Mouse (Mus musculus) neural tube, embryonic 14.5 days (tissue): ENCODE results near the gene Siglecg. TPM values are rescaled to one million over a fixed set of nuclear protein-coding genes. Genes with fewer than 3 reads are reported as not detected.

Source experiments
- ATAC-seq: fragments of 200-750 bp; cut with Nextera tagmentation; 2 replicates; pipeline ENCODE4 v1.8.0; 2017; ENCODE audit warnings: low read depth, mild to moderate bottlenecking, moderate TSS enrichment, moderate library complexity
- H3K27ac ChIP-seq: fragments of 300-500 bp; sonication (generic); 2 replicates; pipeline ENCODE4 v1.5.1; 2014; ENCODE audit warnings: low read depth, mild to moderate bottlenecking, control low read depth, low read length, moderate library complexity, mixed read lengths
- H3K27me3 ChIP-seq: fragments of 300-500 bp; sonication (generic); 2 replicates; pipeline ENCODE4 v1.6.1; 2014; ENCODE audit warnings: low read length; ENCODE audit not compliant: control insufficient read depth, insufficient read depth
- H3K36me3 ChIP-seq: fragments of 300-500 bp; sonication (generic); 2 replicates; pipeline ENCODE4 v1.6.1; 2014; ENCODE audit warnings: low read length, mixed read lengths; ENCODE audit not compliant: control insufficient read depth, insufficient read depth
- H3K4me1 ChIP-seq: fragments of 300-500 bp; sonication (generic); 2 replicates; pipeline ENCODE4 v1.6.1; 2014; ENCODE audit warnings: low read length; ENCODE audit not compliant: control insufficient read depth, insufficient read depth
- H3K4me2 ChIP-seq: fragments of 300-500 bp; sonication (generic); 2 replicates; pipeline ENCODE4 v1.6.1; 2014; ENCODE audit warnings: mild to moderate bottlenecking, low read depth, low read length, control low read depth
- H3K4me3 ChIP-seq: fragments of 300-500 bp; sonication (generic); 2 replicates; pipeline ENCODE4 v1.5.1; 2014; ENCODE audit warnings: low read depth, low read length, control low read depth, mixed read lengths
- H3K9ac ChIP-seq: fragments of 300-500 bp; sonication (generic); replicated peaks from 2 replicates; pipeline ENCODE4 v1.6.1; 2014; ENCODE audit warnings: low read depth, mild to moderate bottlenecking, control low read depth, low read length, mixed read lengths
- H3K9me3 ChIP-seq: fragments of 300-500 bp; sonication (generic); 2 replicates; pipeline ENCODE4 v1.6.1; 2016; ENCODE audit warnings: low read length; ENCODE audit not compliant: control insufficient read depth
- WGBS: fragments of 180-500 bp; shearing (Covaris S2); extraction: QIAGEN DNeasy Blood & Tissue Kit; methylation state at CpG from one replicate; pipeline ENCODE4 v1.1.7; 2014; 5-methylcytosine and 5-hydroxymethylcytosine counted together
- microRNA-seq: library from miRNA; unstranded; fragments of <30 nt; microRNA quantifications from one replicate; pipeline ENCODE4, GENCODE M21; 2016
- polyA plus RNA-seq: library from polyadenylated mRNA; unstranded; fragments of >200 nt; fragmentation: Nextera tagmentation; extraction: Ambion mirVana; gene quantifications from 2 replicates; pipeline ENCODE4 v1.2.1, GENCODE M21; 2014

Gene Siglecg
- polyA plus RNA-seq, 1 experiment from 2014 or later: not detected

DNA sequence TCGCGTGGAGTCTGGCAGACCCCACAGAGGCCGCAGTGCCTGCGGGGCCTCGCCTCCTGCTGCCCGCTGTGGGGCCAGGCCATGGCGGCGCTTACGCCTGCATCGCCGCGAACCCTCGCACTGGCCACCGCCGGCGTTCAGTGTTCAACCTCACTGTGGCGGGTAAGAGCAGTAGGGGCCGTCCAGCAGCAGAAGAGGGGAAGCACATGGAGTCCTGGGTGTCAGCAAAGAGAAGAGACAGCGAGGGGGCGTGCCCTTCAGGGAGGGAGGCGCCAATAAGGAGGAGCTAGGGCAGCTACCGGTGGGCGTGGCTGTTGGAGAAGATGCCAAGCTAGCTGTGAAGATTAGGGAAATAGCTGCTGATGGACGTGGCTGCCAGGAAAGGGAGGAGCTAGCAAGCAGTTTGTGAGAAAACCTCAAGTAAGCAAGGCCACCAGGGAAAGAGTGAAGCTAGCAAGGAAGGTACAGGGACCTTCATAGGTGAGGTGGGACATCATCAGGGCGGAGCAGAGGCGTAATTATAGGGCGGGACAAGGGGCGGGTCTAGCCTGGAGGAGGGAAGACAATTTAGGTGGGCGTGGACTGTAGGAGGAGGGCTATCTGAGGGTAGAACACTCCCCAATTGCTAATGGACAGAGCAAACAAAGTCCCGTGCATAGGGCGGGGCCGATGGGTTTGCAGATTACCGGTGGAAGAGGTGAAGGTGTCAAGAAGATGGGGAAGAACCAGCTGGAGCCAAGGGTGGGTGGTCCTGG is 57.5 kb downstream of the Siglecg start:
- Histone ChIP-seq H3K4me1 (0 out of 2 replicates have a peak, but pooled peaks cover 3% of the 10 kb centered on the region), H3K9ac (peak overlapping the region; percentile 62), H3K27ac (peak overlapping the region; percentile 22; the same call in 1 of the 2 replicates), H3K4me2 (peak overlapping the region; percentile 75), H3K4me3 (peak overlapping the region; percentile 37), H3K27me3 (peaks cover 4% of the 10 kb centered on the region; the same call in 1 of the 2 replicates), H3K36me3 (no peaks in the 10 kb centered on the region), H3K9me3 (no peaks in the 10 kb centered on the region)
- WGBS: 1% methylated on average over 33 of the region's 33 CpGs
- ATAC-seq: peak; percentile 80

GRCm38 (mm10) chr7:43466099-43466694 is 58.2 kb downstream of the Siglecg start:
- WGBS: 1% methylated on average over 33 of the region's 33 CpGs
- Histone ChIP-seq H3K9me3 (no peaks in the 10 kb centered on the region), H3K9ac (peak overlapping the region; percentile 47), H3K27me3 (peaks cover 4% of the 10 kb centered on the region; the same call in 1 of the 2 replicates), H3K27ac (no peak overlapping the region), H3K4me2 (peak overlapping the region; percentile 75), H3K4me1 (0 out of 2 replicates have a peak, but pooled peaks cover 3% of the 10 kb centered on the region), H3K4me3 (peak overlapping the region; percentile 37), H3K36me3 (no peaks in the 10 kb centered on the region)
- ATAC-seq: peak; percentile 74

Small RNAs within 50 kb of the gene (microRNA-seq; reads per million reads assigned to microRNA genes)
- not detected for gene Mir7051

Other genes with a start within 250 kb of the Siglecg start
- gene Zfp715, start 94.9 kb upstream of the Siglecg start, polyA plus RNA-seq: 24.6 and 25.4 TPM in 2 replicates
- 0.12 and 0.28 TPM in 2 replicates for gene Siglecf, start 56.9 kb upstream of the Siglecg start, polyA plus RNA-seq
- not detected in 2 replicates for gene Lim2, start 19.5 kb downstream of the Siglecg start, polyA plus RNA-seq
- not detected in 2 replicates for gene Nkg7, start 28.9 kb downstream of the Siglecg start, polyA plus RNA-seq
- not detected in 2 replicates for gene Cldnd2, start 32.6 kb downstream of the Siglecg start, polyA plus RNA-seq
- gene Etfb, start 35.9 kb downstream of the Siglecg start, polyA plus RNA-seq: 107 and 129 TPM in 2 replicates
- 0.27 and 0.41 TPM in 2 replicates for gene Gm45233, start 35.9 kb downstream of the Siglecg start, polyA plus RNA-seq
- gene Vsig10l, start 54.9 kb downstream of the Siglecg start, polyA plus RNA-seq: 13.6 and 15.4 TPM in 2 replicates
- gene Iglon5, start 81.9 kb downstream of the Siglecg start, polyA plus RNA-seq: 9.8 and 14.6 TPM in 2 replicates
- gene 4931406B18Rik, start 97.7 kb downstream of the Siglecg start, polyA plus RNA-seq: 0.05 TPM in 1 of 2 replicates, not detected in the other
- 0.87 and 1.3 TPM in 2 replicates for gene Cd33, start 136.2 kb downstream of the Siglecg start, polyA plus RNA-seq
- gene Zfp658, start 154.1 kb downstream of the Siglecg start, polyA plus RNA-seq: 7.8 and 10.7 TPM in 2 replicates
- gene Zfp719, start 171.4 kb downstream of the Siglecg start, polyA plus RNA-seq: 16.5 and 19.8 TPM in 2 replicates
- 0.24 and 0.44 TPM in 2 replicates for gene Zfp819, start 199.0 kb downstream of the Siglecg start, polyA plus RNA-seq
- 0.13 and 0.20 TPM in 2 replicates for gene Ceacam18, start 226.5 kb downstream of the Siglecg start, polyA plus RNA-seq